Mouse (Mus musculus) kidney, adult 10 weeks (tissue): ENCODE results near the gene Cabp4. TPM values are rescaled to one million over a fixed set of nuclear protein-coding genes. Genes with fewer than 3 reads are reported as not detected.

ENCODE experiments used
- polyA plus RNA-seq: library from polyadenylated mRNA; stranded (reverse); fragments of 350-450 nt; fragmentation: Illumina TruSeq; extraction: RNeasy Lipid Tissue Mini Kit (QIAGEN cat#74804); gene quantifications from one replicate; pipeline ENCODE4 v1.2.3, GENCODE M21; 2014; ENCODE audit warnings: low read depth, low replicate concordance

Gene Cabp4
- polyA plus RNA-seq, result not detected

GRCm38 (mm10) chr19:4143759-4144268 lies at the start of gene Cabp4:
Cabp4 (minus strand) TSS chr19:4144033.

GRCm38 (mm10) chr19:4191528-4192250 lies 47.9 kb upstream of the Cabp4 start, which contains the start of gene Ppp1ca:
Ppp1ca (plus strand) TSS chr19:4192065.

DNA sequence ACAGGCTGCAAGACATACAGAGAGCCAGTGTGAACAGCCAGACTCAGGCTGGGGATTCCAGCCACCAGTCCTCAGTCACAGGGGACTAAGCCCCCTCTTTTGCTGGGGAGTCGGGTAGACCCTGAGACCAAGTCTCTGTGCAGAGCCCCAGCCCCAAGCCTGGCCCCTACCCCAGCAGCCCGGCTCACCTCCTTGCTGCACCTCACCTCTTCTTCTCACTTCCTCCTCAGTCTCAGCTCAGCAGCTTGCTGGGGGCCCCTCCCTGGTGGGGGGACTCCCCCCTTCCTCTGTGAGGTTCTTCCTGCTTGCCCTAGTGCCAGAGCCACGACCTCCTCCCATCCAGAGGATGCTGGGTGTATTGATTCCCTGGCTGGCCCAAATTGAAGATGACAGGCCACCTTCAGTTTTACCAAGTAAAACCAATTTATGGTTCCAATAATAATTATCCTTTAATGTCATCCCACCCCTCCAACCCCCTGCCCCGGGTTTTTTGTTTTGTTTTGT lies 47.0 kb upstream of the Cabp4 start, which contains the start of gene Tbc1d10c:
Tbc1d10c (minus strand) TSS at position 454 of the 504 bp plus-strand sequence.

DNA sequence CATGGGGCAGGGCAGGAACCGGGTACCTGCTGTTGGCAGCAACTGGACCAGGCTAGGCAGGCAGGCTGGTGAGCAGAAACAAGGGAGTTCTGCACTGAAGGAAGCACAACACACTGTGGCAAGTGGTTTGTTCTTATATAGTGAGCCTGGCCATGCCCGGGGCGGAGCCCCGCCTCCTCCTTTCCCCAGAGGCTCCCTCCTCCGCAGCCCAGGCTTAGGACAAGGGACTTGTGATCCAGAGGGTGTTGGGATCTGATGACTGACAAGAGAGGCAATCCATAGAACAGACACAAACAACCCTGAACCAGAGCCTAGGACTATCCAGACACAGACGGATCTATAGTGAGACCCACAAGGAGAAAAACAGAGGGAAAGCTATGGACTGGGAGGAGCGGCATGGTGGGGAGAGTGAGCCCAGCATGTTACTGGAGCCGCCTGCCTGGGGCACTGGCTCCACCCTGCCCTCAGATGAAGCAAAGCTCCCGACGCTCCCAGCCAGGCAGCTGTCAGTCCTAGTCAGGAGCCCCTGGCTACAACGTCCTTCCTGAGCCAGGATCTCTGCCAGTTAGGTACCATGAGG lies 31.6 kb upstream of the Cabp4 start, which contains the start of gene Carns1:
Carns1 (minus strand) TSS at position 112 of the 580 bp plus-strand sequence.

GRCm38 (mm10) chr19:4162646-4163542 lies 19.1 kb upstream of the Cabp4 start, which contains the start of gene Rps6kb2:
Rps6kb2 (minus strand) TSS chr19:4163354.

DNA sequence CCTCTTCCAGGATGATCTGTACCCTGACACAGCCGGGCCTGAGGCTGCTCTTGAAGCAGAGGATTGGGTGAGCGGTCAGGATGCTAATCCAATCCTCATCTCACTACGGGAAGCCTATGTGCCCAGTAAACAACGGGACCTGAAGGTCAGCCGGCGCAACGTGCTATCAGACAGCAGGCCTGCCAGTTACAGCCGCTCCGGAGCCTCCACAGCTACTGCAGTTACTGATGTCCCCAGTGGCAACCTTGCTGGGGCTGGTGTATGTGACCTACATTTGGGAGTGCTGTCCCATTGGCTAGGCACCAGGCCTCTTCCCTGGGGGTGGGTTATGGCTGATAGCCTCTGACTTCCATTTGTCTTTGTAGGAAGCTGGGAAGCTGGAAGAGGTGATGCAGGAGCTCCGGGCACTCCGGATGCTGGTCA lies 9.4 kb upstream of the Cabp4 start, which contains the start of gene Ptprcap:
Ptprcap (plus strand) TSS at position 373 of the 423 bp plus-strand sequence.

DNA sequence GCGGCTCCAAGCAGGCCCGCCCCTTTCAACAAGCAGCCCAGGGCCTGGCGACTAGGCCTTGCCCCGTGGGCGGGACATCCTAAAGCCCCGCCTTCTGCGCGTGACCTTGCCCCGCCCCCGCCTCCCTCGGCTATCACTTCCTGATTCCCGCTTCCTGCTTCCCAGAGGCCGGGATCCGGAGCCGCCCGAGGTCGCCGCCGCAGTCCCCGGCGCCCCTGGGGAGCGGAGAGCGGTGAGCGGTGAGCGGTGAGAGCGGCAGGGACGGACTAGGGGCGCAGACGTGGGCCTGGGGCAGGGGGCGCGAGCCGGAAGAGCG lies 4.6 kb upstream of the Cabp4 start, which contains the start of gene Coro1b:
Coro1b (plus strand) TSS at position 129 of the 316 bp plus-strand sequence.

DNA sequence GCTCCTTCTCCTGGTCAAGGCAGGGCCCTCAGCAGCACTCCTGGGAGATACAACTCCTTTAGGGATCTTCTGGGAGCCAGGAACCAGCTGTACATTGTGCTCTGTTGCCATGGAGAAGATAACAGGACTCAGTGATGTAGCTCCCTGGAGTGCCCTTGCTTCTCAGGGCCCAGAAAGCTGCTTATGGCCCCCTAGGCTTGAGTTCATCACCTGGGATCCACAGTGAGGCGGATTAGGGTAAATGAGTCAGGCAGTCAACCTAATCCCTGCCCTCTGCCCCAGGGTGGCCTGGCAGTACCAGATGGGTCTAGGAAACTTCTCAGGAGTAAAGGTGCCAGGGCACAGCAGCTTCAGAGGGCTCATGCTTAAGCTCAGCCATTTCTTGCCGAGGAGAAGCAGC lies 4.4 kb downstream of the Cabp4 start, which contains the start of gene Gpr152:
Gpr152 (plus strand) TSS at position 342 of the 400 bp plus-strand sequence.

DNA sequence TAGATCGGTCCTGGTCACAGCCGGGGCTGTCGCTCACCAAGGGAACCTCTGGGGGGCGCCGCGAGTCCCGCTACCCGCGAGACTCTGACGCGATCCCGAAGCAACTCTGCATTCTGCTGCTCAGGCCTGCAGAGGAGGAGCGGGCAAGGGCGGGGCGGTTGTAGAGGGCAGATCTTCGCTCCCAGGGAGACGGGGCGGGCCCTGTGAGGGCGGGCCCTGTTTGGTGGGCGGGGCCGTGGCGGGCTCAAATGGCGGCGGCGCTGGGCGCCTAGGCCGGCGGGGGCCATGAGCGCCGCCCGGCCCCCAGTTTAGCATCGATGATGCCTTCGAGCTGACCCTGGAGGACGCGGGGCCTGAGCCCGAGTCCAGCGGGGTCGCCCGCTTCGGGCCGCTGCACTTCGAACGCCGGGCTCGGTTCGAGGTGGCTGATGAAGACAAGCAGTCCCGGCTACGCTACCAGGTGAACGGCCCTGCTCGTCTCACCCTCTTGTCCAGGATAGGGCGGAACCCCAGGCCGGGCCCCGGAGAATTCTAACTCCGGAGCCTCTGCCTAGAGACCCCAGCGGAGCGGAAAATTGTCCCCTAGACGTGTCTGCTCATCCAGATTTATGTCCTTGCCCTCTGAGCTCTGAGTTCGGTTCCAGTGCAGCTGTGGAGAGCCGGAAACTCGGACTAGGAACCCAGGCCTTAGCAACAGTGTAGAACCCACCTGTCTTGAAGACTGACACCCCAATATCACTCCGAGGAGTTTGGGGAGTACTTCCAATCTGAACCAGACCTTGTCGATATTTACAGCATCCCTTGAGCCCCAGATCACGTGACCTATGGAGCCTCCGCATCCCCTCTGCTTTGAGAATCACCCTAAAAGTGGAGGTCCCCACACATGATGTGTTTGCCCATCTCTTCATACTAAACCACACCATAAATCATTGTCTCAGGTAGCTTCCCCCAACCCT lies 17.8 kb downstream of the Cabp4 start, which contains the start of gene Aip:
Aip (minus strand) TSS at position 118 of the 956 bp plus-strand sequence.

DNA sequence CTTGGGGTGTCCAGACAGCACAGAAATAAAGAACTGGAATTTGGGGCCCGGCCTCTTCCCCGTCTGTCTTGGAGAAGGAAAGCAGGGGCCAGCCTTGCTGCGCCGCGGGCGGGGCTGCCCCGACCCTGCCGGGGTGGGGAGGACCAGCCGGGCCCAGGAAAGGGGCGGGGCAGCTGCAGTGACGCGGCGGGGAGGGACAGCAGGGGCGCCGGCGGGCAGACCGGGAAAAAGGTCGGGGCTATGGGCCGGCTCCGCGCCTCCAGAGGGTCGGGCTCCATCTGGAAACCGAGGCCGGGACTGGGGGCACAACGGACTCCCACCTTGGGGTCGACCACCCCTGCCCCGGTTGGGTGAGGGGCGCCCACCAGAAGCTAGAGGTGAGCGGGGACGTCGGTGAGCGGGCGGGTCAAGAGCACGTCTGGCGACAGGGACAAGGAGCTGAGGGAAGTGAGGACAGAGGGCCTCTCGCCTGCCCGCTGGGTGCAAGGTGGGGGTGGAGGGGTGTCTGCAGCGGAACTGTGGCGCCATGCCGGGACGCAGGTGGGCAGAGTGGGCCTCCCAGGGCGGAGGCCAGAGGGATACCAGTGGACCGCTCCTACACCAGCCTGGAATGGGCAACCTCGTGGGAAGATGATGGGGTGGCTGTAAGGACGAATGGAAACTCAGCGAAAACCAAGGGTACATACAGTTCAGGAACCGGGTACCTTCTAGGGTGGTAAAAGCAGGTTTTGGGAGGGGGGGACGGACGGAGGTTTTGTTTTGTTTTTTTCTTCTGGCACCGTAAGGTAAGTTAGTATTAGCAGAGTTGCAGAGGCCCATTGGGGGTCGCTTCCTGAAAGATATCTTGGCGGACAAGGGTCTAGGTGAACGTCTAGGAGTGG lies 43.8 kb downstream of the Cabp4 start, which contains the start of gene Pitpnm1:
Pitpnm1 (plus strand) TSS at position 162 of the 881 bp plus-strand sequence.

DNA sequence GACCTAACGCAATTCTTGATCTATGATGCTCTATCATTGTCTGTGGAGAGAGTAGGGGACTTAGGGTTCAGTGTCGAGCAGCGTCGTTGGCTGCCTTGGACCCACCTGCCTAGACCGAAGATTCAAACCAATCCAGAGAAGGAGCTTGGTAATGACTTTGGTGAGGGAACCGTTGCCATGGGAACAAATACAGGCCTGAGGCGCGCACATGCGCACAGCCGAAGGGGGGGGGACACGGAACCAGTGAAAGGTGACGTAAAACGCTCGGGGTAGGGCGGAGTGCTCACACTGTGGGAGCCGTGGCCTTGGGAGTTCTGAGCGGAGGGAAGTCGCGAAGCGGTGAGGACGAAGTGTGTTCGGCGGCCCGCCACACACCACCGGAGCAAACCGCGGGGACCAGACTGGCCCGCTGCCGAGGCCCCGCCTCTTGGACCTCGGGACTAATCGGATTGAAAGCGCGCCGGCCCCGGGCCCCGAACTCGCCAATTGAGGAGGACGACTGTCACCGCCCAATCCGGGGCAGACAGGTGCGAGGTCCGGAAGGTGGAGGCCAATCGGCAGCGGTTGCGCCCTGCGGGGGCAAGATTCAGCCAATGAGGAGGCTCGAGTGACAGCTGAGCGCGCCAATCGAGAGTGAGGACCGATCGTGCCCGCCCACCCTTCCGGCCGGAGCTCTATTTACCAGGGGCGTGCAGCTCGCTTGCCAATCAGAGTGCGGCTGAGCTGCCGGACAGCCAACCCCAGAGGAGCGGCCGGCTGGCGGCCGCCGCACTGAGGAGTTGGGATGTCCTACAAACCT lies 47.0 kb downstream of the Cabp4 start, which contains the start of gene Cdk2ap2:
Cdk2ap2 (plus strand) TSS at position 541 of the 799 bp plus-strand sequence.

Other genes starting within 250 kb of the Cabp4 start
- gene Tcirg1, start 236.9 kb downstream of the Cabp4 start, polyA plus RNA-seq, result not detected
- 4.6 TPM for gene Ndufs8, start 231.3 kb downstream of the Cabp4 start, polyA plus RNA-seq
- gene Aldh3b1, start 214.2 kb downstream of the Cabp4 start, polyA plus RNA-seq, result 0.53 TPM
- gene Unc93b1, start 208.8 kb downstream of the Cabp4 start, polyA plus RNA-seq, result not detected
- 0.36 TPM for gene Aldh3b3, start 185.4 kb downstream of the Cabp4 start, polyA plus RNA-seq
- gene Aldh3b2, start 171.7 kb downstream of the Cabp4 start, polyA plus RNA-seq, result not detected
- 47.4 TPM for gene Acy3, start 157.5 kb downstream of the Cabp4 start, polyA plus RNA-seq
- gene Tbx10, start 151.3 kb downstream of the Cabp4 start, polyA plus RNA-seq, result not detected
- gene Nudt8, start 143.5 kb downstream of the Cabp4 start, polyA plus RNA-seq, result 0.65 TPM
- gene Gm49405, start 143.4 kb downstream of the Cabp4 start, polyA plus RNA-seq, result not detected
- not detected for gene Doc2g, start 140.7 kb downstream of the Cabp4 start, polyA plus RNA-seq
- gene Ndufv1, start 131.2 kb downstream of the Cabp4 start, polyA plus RNA-seq, result 9.9 TPM
- 14.6 TPM for gene Gstp1, start 106.0 kb downstream of the Cabp4 start, polyA plus RNA-seq
- 10.1 TPM for gene Gstp2, start 98.0 kb downstream of the Cabp4 start, polyA plus RNA-seq
- gene Gstp3, start 84.5 kb downstream of the Cabp4 start, polyA plus RNA-seq, result not detected
- not detected for gene Cabp2, start 62.5 kb downstream of the Cabp4 start, polyA plus RNA-seq
- 0.73 TPM for gene Cdk2ap2, start 46.9 kb downstream of the Cabp4 start, polyA plus RNA-seq
- gene Pitpnm1, start 44.0 kb downstream of the Cabp4 start, polyA plus RNA-seq, result 0.20 TPM
- gene Aip, start 18.2 kb downstream of the Cabp4 start, polyA plus RNA-seq, result 1.3 TPM
- gene Gpr152, start 4.2 kb downstream of the Cabp4 start, polyA plus RNA-seq, result not detected
- gene Coro1b, start 4.6 kb upstream of the Cabp4 start, polyA plus RNA-seq, result 9.0 TPM
- gene Ptprcap, start 9.6 kb upstream of the Cabp4 start, polyA plus RNA-seq, result 2.3 TPM
- gene Rps6kb2, start 19.3 kb upstream of the Cabp4 start, polyA plus RNA-seq, result 2.2 TPM
- gene Carns1, start 31.4 kb upstream of the Cabp4 start, polyA plus RNA-seq, result 0.49 TPM
- gene Tbc1d10c, start 47.3 kb upstream of the Cabp4 start, polyA plus RNA-seq, result not detected
- gene Ppp1ca, start 48.0 kb upstream of the Cabp4 start, polyA plus RNA-seq, result 97.3 TPM
- 1.5 TPM for gene Rad9a, start 57.6 kb upstream of the Cabp4 start, polyA plus RNA-seq
- gene Clcf1, start 70.2 kb upstream of the Cabp4 start, polyA plus RNA-seq, result 0.16 TPM
- not detected for gene AC109138.7, start 70.3 kb upstream of the Cabp4 start, polyA plus RNA-seq
- not detected for gene Pold4, start 87.9 kb upstream of the Cabp4 start, polyA plus RNA-seq
- gene Ssh3, start 125.1 kb upstream of the Cabp4 start, polyA plus RNA-seq, result 1.7 TPM
- not detected for gene Ankrd13d, start 139.1 kb upstream of the Cabp4 start, polyA plus RNA-seq
- 11.2 TPM for gene Grk2, start 162.2 kb upstream of the Cabp4 start, polyA plus RNA-seq